Mouse (Mus musculus): Measurements from ENCODE around the gene Atp6v0e. TPM values are rescaled to one million over a fixed set of nuclear protein-coding genes. Genes with fewer than 3 reads are reported as not detected.

Gene Atp6v0e
- total RNA-seq, 2 experiments from 2014 or later: 28.7 to 31.2 TPM

DNA sequence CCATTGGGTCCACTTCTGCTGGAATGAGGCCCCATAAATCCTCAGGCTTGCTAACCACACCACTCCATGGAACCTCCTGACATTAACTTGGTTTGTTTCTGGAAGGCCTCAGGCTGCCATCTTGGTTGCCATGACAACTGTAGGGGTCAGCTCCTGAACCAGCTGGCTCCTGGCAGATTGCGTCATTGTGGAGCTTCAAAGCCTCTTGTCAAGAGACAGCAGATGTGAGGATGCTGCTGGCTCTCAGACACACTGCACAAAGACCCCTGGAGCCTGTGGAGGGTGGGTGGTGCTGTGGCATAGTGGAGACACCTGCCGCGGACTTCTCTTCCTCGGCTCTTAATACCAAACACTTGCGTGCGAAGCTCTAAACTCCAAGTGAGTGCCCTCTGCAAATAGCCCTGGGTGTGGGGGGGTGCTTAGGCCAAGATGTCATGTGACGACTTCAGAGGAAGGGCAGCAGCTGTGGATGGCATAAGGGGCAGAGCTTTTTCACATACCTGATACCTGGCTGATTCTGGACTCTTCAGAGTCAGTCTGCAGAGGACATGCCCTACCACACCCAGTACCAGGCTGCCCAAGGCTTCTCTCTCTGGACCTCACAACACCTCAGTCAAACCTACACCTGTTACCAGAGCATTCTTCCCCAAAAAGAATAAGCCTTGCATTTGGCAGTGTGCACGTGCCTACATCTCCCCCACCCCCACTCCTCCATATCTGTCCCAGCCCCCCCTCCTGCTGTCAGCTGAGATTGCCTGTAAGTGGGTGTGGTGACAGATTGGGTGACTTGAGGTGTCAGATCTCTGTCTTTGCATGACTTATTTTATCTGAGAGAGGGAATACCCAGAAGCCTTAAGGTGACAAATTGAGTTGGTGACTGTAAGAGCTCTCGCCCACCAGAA, 18.3 kb upstream of the Atp6v0e start:
- intact Hi-C loops (cut with DNase I): no loop called here
- Histone ChIP-seq H3K4me3 (no peak overlapping the region), H3K27ac (peak overlapping the region; percentile 10; the same call in 1 of the 2 replicates)
- peak; percentile 24 for DNase-seq
- TF ChIP-seq CTCF (IDR thresholded peaks at IDR 0.05): no peak

DNA sequence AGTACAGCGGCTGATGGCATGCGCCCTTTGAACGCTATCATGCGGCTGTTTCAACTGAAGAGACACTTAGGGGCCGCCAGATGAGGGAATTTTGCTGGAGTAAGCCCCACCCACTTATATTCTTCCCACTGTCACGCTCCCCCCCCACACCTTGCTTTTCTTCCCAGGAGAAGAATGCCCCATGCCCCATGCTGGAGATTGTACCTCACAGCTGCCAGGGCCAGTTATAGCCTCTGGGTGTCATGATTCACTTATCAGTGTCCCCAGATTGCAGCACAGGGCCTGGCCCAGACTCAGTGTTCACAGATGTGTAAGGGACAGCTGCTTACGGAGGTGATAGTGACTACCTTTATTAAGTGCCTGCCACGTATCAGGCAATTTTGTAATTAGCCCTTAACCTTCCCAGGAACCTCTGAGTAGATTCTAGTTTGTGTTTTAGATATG, 17.6 kb upstream of the Atp6v0e start:
- H3K4me3 ChIP-seq: no peak overlapping the region
- peak; percentile 13 for DNase-seq
- intact Hi-C loops (cut with DNase I): no loop called here
- peak overlapping the region; percentile 6; the same call in 1 of the 2 replicates for H3K27ac ChIP-seq
- no peak for TF ChIP-seq CTCF (IDR thresholded peaks at IDR 0.05)

DNA sequence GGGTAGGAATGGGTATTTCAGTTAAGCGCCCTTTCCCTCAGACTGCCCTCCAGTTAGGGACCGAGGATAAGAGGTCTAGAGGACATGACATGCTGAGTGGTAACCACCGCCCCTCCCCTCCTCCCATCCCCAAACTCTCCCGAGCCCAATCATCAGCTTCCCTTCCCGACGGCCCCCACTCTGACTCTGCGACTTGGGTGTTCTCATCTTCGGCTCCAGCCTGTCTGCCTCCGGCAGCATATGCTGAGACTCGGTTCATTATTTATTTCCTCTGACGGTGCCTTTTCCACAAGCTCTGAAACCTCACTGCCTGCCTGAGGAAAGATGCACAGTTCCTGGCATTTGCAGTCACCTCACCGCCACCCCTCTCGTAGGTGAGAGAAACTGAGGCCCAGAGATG, 15.7 kb upstream of the Atp6v0e start:
- Histone ChIP-seq H3K4me3 (no peak overlapping the region), H3K27ac (no peak overlapping the region; the same call in 1 of the 2 replicates)
- intact Hi-C loops (cut with DNase I): no loop called here
- peak; percentile 18 for DNase-seq
- TF ChIP-seq CTCF (IDR thresholded peaks at IDR 0.05): no peak

DNA sequence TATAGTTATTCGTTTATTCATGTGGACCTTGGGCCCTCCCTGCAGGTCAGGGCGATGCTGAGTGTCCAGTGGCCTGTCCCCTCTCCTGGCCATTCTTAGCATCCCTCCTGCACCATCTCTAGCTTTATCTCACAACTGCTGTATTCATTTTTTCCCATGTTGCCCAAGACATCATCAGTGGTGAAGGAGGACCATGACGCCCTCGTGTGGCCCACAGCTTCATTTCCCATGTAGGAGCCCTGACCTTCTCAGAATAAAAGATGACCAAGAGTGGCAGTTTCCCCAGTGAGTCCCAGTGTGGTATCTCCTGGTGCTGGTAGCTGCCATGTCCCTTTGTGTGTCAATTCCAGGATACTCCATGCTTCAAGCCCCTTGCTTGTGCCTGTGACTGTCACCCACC, 13.5 kb upstream of the Atp6v0e start:
- TF ChIP-seq CTCF (IDR thresholded peaks at IDR 0.05): peak; percentile 35; the same call in 1 of the 2 replicates
- DNase-seq: no peak
- intact Hi-C loops (cut with DNase I): no loop called here
- no peak overlapping the region for H3K4me3 ChIP-seq
- H3K27ac ChIP-seq: peak overlapping the region; percentile 43

DNA sequence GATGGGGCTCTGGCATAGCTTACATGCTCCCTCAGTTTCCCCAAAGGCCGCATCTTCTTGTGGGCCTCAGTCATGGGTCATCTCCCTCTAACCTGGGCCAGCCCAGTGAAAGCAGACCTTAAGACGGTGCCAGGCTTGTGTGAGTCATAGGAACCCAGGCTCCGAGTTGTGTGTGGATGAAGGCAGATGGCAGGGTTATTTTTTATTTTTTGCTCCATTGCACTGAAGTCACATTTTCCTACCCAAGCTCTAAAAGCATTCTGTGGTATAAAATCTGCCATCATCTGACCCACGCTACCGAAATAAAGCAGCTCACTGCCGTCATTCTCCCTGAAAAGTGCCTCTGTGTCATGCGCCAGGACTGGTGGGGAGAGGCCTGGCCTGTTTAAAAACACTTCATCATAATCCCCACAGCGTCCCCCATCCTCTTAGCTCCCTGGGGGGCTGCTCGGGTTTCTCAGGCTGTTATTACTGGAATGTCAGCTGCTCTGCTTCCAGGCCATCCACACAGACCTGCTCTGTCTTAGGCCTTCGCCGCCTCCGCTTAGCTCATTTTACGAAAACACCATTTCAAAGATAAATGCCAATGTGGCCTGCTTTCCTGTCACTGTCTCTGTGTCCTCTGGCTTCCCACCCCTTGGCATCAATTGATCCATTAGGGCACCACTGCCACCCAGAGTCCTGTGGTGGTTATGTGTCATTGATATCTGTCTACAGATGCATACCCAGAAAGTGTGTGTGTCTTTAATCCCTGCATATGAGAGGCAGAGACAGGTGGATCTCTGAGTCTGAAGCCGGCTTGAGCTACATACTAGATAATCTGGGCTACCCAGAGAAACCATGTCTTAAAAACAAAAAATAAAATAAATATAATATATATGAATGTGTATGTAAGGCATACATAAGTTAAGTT, 12.3 kb upstream of the Atp6v0e start:
- Histone ChIP-seq H3K27ac (peak overlapping the region; percentile 82), H3K4me3 (no peak overlapping the region)
- TF ChIP-seq CTCF (IDR thresholded peaks at IDR 0.05): peak; percentile 40; the same call in 1 of the 2 replicates
- peak; percentile 65 for DNase-seq
- intact Hi-C loops (cut with DNase I): no loop called here

DNA sequence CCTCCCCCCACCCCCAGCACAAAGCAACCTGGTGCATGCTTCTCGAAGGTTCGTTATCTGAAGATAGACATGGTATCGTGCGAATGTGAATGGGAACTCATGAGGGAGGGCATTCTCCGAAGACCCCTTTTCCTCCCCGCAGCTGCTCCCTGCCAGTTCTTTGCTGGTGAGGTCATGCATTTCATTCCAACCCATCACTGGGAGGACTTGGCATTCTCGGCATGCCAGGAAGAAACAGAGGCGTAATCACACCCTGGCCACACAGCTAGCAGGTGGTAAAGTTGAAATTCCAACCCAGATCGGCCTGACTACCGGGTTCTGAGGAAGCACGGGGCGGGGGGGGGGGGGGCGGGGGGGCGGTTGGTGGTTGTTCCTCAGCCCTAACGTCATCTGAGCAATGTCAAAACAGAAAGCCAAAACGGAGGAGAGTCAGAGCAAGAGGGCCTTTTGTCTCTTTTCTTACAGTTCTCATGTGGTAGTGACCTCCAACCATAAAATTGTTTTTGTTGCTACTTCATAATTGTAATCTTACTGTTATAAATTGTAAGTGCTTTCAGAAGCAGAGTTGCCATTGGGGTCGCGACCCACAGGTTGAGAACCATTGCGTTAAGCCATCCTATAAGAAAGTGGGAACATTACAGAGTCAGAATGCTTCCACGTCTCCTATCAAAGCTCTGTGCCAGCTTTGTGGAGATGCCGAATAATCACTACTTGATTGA, 4.0 kb upstream of the Atp6v0e start:
- DNase-seq: no peak
- H3K4me3 ChIP-seq: no peak overlapping the region
- TF ChIP-seq CTCF (IDR thresholded peaks at IDR 0.05): no peak
- intact Hi-C loops (cut with DNase I): no loop called here
- H3K27ac ChIP-seq: peak overlapping the region; percentile 21

DNA sequence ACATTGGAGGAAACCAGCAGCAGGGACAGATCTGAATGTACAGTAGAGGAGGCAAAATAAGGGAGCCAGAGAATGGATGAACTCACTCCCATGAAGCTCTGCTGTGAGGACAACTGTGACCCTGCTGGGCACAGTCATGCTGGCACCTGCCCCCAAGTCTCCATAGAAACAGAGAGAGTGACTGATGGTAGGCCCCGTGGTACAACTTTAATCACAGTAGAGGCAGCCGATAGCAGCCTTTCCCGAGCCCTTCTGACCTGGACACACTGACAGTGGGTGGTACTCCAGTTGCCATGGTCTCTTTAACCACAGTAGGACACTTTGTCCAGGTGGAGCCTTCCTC, 3.5 kb upstream of the Atp6v0e start:
- Histone ChIP-seq H3K27ac (no peak overlapping the region; the same call in 1 of the 2 replicates), H3K4me3 (no peak overlapping the region)
- intact Hi-C loops (cut with DNase I): no loop called here
- DNase-seq: no peak
- TF ChIP-seq CTCF (IDR thresholded peaks at IDR 0.05): no peak

DNA sequence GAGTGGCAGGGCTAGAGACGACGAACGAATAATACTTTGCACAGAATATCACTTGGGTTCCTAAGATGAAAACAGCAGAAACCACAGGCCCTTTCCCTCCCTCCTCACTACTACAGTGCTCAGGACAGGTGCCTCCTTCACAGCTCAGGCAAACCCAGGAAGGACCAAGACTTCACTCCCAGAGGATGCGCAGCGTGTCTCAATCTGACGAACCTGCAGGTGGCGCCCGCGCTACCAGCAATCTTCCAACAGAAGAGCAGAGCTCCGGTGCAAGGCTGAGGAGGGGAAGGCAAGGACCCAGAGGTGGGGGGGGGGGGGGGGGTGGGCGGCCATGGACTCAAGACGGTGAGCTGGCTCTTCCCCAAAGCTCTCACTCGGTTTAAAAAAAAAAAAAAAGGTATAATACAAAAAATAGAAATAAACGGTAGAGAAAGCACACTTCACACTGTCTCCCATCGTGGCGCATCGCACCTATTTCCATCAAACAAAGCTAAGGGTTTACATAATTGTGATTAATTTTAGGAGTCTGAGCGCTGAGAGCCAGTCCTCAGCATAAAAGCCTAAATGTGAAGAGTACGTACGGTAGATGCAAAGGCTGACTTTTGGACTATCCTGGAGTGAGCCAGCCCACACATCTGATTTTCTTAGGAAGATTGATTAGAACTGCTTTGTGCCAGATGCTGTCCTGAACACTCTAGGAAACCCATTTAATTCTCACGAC, 2.7 kb upstream of the Atp6v0e start:
- DNase-seq: peak; percentile 85
- H3K27ac ChIP-seq: no peak overlapping the region
- peak; percentile 75 for TF ChIP-seq CTCF (IDR thresholded peaks at IDR 0.05)
- no peak overlapping the region; the same call in 1 of the 2 replicates for H3K4me3 ChIP-seq
- intact Hi-C loops (cut with DNase I): loop anchor here (2.0 to 10.0 kb wide), 3 partner anchors 57 to 226 kb away; partner anchors contain the start of gene Crebrf

DNA sequence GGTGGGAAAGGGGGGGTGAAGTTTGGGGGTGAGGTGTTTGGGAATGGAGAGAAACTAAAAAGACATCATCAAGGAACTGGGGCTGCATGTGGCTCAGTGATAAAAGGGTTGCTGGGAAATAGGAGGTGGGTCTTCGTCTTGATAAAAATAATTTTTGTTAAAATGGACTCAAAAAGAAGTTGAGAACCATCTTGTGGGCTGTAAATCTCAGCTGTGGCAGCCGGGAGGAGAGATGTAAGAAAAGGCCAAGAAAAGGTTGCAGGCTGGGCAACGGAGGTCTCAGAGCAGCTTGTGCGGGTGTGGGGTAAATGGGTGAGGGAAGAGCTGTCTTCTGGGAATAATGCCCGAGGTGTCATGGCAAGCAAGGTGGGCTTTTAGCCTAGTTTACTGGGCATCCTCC, 827 bp upstream of the Atp6v0e start:
- TF ChIP-seq CTCF (IDR thresholded peaks at IDR 0.05): no peak
- Histone ChIP-seq H3K4me3 (no peak overlapping the region), H3K27ac (no peak overlapping the region)
- no peak for DNase-seq
- intact Hi-C loops (cut with DNase I): loop anchor here (5.0 to 10.0 kb wide), 2 partner anchors 55 to 113 kb away; partner anchors contain the start of gene Crebrf

DNA sequence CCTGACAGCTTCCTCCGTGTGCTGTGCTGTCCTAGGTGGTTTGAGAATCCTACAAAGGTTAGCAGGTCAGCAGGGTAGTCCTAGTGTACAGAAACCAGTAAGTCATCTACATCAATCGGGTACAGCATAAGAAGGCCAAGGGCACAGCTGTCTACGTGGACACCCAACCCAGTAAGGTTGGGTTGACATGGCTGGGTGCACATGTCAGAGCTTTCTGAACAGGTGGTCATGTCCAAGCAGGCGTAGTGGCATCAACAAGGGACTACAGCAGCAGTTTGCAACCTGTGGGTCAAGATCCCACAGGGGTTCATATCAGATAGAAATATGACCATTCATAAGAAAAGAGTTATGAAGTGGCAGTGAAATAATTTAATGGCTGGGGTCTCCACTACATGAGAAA, 2.6 kb downstream of the Atp6v0e start:
- TF ChIP-seq CTCF (IDR thresholded peaks at IDR 0.05): no peak
- Histone ChIP-seq H3K27ac (no peak overlapping the region), H3K4me3 (no peak overlapping the region)
- intact Hi-C loops (cut with DNase I): loop anchor here (10.0 kb wide), 1 partner anchor 109 kb away; no protein-coding TSS in a partner anchor
- DNase-seq: no peak

DNA sequence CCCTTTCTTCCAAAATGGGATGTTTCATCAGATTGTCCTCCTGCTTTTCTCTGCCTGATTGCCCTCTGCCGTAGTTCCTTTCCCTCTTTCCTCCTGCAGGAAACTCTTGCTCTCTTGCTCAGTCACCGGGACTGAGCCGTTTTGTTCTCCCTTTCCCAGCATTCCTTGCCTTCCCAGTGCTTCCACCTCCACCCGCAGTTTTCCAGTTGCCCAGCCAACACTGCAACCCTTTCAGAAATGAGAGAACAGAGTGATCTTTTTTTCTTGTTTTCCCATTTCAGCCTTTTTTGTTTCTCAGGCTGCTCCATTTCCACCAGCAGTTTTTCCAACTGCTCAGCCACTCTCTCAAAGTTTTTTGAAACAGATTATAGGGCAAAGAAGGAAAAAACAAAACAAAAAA, 8.2 kb downstream of the Atp6v0e start:
- intact Hi-C loops (cut with DNase I): no loop called here
- Histone ChIP-seq H3K27ac (peak overlapping the region; percentile 79), H3K4me3 (no peak overlapping the region)
- no peak for TF ChIP-seq CTCF (IDR thresholded peaks at IDR 0.05)
- DNase-seq: no peak

Data from gastrocnemius, adult 2 months (tissue).